Mouse (Mus musculus) CH12.LX (cell line): ENCODE measurements around the gene Ercc1. TPM values are rescaled to one million over a fixed set of nuclear protein-coding genes. Genes with fewer than 3 reads are reported as not detected.
A peak's percentile ranks its signal among the peaks of the same experiment; 100 is the strongest.

ENCODE experiments used
- DNase-seq: peaks from one replicate; pipeline ENCODE4 v3.0.0-alpha.2; 2013; ENCODE audit errors: extremely low read depth
- H3K27ac ChIP-seq: 2 replicates; pipeline ENCODE4 v1.5.1; 2012; ENCODE audit warnings: low read depth, mild to moderate bottlenecking, control low read depth, moderate library complexity; ENCODE audit not compliant: insufficient read depth
- H3K27me3 ChIP-seq: replicated peaks from 2 replicates; pipeline ENCODE3; 2012; ENCODE audit warnings: inconsistent platforms
- H3K36me3 ChIP-seq, 2 experiments: replicated peaks in 1 of 2; 2 replicates each; pipeline versions ENCODE3 to v1.6.1; 2012; ENCODE audit warnings: inconsistent platforms in 1 of 2, low read length in 1 of 2, mild to moderate bottlenecking in 1 of 2, mixed read lengths in 1 of 2, moderate library complexity in 1 of 2; ENCODE audit not compliant: control insufficient read depth in 1 of 2, insufficient read depth in 1 of 2
- H3K4me1 ChIP-seq, 2 experiments: 2 replicates each; pipeline ENCODE4 v1.6.1; 2012; ENCODE audit warnings: inconsistent platforms in 1 of 2, moderate library complexity in 1 of 2; ENCODE audit not compliant: insufficient read depth in 2 of 2, control insufficient read depth in 1 of 2
- H3K4me2 ChIP-seq: 2 replicates; pipeline ENCODE4 v1.6.1; 2012; ENCODE audit warnings: low read depth, mild to moderate bottlenecking, control low read depth; ENCODE audit not compliant: poor library complexity, insufficient read depth, severe bottlenecking
- H3K4me3 ChIP-seq, 3 experiments: fragments of 150-350 bp in 1 of 3; sonication (generic) in 1 of 3; replicated peaks in 1 of 3; 2 replicates each; pipeline versions ENCODE3 to v1.5.1; 2011 to 2012; ENCODE audit warnings: low read depth in 2 of 3, low read length in 2 of 3, mild to moderate bottlenecking in 2 of 3, moderate library complexity in 2 of 3, control low read depth in 1 of 3, improper control_type of control experiment in 1 of 3, inconsistent platforms in 1 of 3, mixed read lengths in 1 of 3; ENCODE audit not compliant: poor library complexity in 1 of 3
- H3K79me2 ChIP-seq: replicated peaks from 2 replicates; pipeline ENCODE4 v1.6.1; 2012; ENCODE audit warnings: mild to moderate bottlenecking, moderate library complexity; ENCODE audit not compliant: control insufficient read depth, poor library complexity, insufficient read depth, severe bottlenecking; ENCODE audit errors: extremely low read depth
- H3K9ac ChIP-seq: 2 replicates; pipeline ENCODE4 v1.6.1; 2012; ENCODE audit warnings: low read depth, mild to moderate bottlenecking, control low read depth, moderate library complexity; ENCODE audit not compliant: insufficient read depth
- H3K9me3 ChIP-seq: replicated peaks from 2 replicates; pipeline ENCODE3; 2012; ENCODE audit warnings: low read length, inconsistent platforms, mixed read lengths
- CHD1 ChIP-seq: IDR thresholded peaks from 2 replicates; pipeline ENCODE4 v1.6.1; 2012; ENCODE audit warnings: low read depth, low read length, improper control_type of control experiment, inconsistent platforms
- CTCF ChIP-seq, 2 experiments: IDR thresholded peaks in 1 of 2; conservative IDR thresholded peaks in 1 of 2; 2 replicates each; pipeline ENCODE4 v1.5.1; 2011 to 2012; ENCODE audit warnings: low read depth in 2 of 2, low read length in 2 of 2, improper control_type of control experiment in 1 of 2, inconsistent platforms in 1 of 2, mild to moderate bottlenecking in 1 of 2, moderate library complexity in 1 of 2
- ELF1 ChIP-seq: IDR thresholded peaks from 2 replicates; pipeline ENCODE4 v1.6.1; 2014; ENCODE audit warnings: low read depth, mild to moderate bottlenecking, inconsistent platforms, low read length, improper control_type of control experiment
- ETS1 ChIP-seq: conservative IDR thresholded peaks from 2 replicates; pipeline ENCODE4 v1.6.1; 2012; ENCODE audit warnings: low read depth, mild to moderate bottlenecking, inconsistent platforms, low read length, improper control_type of control experiment, moderate library complexity
- HCFC1 ChIP-seq: IDR thresholded peaks from 2 replicates; pipeline ENCODE4 v1.6.1; 2012; ENCODE audit warnings: low read depth, mild to moderate bottlenecking, inconsistent platforms, low read length, improper control_type of control experiment
- MAFK ChIP-seq: IDR thresholded peaks from 2 replicates; pipeline ENCODE4 v1.6.1; 2011; ENCODE audit warnings: low read length, improper control_type of control experiment; ENCODE audit not compliant: insufficient replicate concordance
- NELFE ChIP-seq: IDR thresholded peaks from 2 replicates; pipeline ENCODE4 v1.6.1; 2011; ENCODE audit warnings: low read depth, low read length, improper control_type of control experiment
- NRF1 ChIP-seq: IDR thresholded peaks from 2 replicates; pipeline ENCODE4 v1.6.1; 2014; ENCODE audit warnings: low read depth, mild to moderate bottlenecking, inconsistent platforms, low read length, improper control_type of control experiment, moderate library complexity
- POLR2A ChIP-seq: IDR thresholded peaks from 2 replicates; pipeline ENCODE4 v1.6.1; 2011; ENCODE audit warnings: low read depth, mild to moderate bottlenecking, improper control_type of control experiment, low read length
- POLR2AphosphoS2 ChIP-seq: IDR thresholded peaks from 2 replicates; pipeline ENCODE4 v1.6.1; 2011; ENCODE audit warnings: low read depth, low read length, improper control_type of control experiment
- SIN3A ChIP-seq: IDR thresholded peaks from 2 replicates; pipeline ENCODE4 v1.6.1; 2012; ENCODE audit warnings: low read length, improper control_type of control experiment, inconsistent platforms
- SMC3 ChIP-seq: IDR thresholded peaks from 2 replicates; pipeline ENCODE4 v1.6.1; 2011; ENCODE audit warnings: low read depth, low read length, improper control_type of control experiment
- TBP ChIP-seq: conservative IDR thresholded peaks from 2 replicates; pipeline ENCODE4 v1.6.1; 2011; ENCODE audit warnings: low read depth, low read length, improper control_type of control experiment
- UBTF ChIP-seq: IDR thresholded peaks from 2 replicates; pipeline ENCODE4 v1.6.1; 2012; ENCODE audit warnings: low read depth, mild to moderate bottlenecking, inconsistent platforms, low read length, improper control_type of control experiment, moderate library complexity
- USF1 ChIP-seq: IDR thresholded peaks from 2 replicates; pipeline ENCODE4 v1.6.1; 2014; ENCODE audit warnings: low read depth, mild to moderate bottlenecking, inconsistent platforms, low read length, improper control_type of control experiment
- dilution Hi-C: fragments of 300-500 bp; cut with MboI; formaldehyde crosslinking; loops from 2 replicates; pipeline ENCODE4 v1.14.3; 2020; ENCODE audit warnings: low sequenced_read_pairs; ENCODE audit not compliant: extremely low pct_unique_long_range_greater_than_20kb, extremely low pct_ligation_motif_present
- in situ Hi-C: fragments of 300-500 bp; cut with MboI; formaldehyde crosslinking; loops from 3 replicates; pipeline ENCODE4 v1.14.3; 2019; ENCODE audit warnings: low sequenced_read_pairs, low pct_ligation_motif_present, low pct_unique_long_range_greater_than_20kb, mixed read lengths
- polyA plus RNA-seq: library from polyadenylated mRNA; unstranded; fragments of >175 nt; gene quantifications from 2 replicates; pipeline ENCODE4 v1.2.1, GENCODE M21; 2012; ENCODE audit warnings: low read depth; ENCODE audit not compliant: insufficient read length
- total RNA-seq, 2 experiments: library from RNA; depleted of rRNA; stranded (reverse); fragments of 300-350 nt in 1 of 2; fragments of >200 nt in 1 of 2; gene quantifications; 2 replicates each; pipeline ENCODE4 v1.2.3; 2012 to 2014

The Ercc1 gene
- total and polyA plus RNA-seq, 3 experiments: 26.9 to 28.2 (median 27.7) TPM

DNA sequence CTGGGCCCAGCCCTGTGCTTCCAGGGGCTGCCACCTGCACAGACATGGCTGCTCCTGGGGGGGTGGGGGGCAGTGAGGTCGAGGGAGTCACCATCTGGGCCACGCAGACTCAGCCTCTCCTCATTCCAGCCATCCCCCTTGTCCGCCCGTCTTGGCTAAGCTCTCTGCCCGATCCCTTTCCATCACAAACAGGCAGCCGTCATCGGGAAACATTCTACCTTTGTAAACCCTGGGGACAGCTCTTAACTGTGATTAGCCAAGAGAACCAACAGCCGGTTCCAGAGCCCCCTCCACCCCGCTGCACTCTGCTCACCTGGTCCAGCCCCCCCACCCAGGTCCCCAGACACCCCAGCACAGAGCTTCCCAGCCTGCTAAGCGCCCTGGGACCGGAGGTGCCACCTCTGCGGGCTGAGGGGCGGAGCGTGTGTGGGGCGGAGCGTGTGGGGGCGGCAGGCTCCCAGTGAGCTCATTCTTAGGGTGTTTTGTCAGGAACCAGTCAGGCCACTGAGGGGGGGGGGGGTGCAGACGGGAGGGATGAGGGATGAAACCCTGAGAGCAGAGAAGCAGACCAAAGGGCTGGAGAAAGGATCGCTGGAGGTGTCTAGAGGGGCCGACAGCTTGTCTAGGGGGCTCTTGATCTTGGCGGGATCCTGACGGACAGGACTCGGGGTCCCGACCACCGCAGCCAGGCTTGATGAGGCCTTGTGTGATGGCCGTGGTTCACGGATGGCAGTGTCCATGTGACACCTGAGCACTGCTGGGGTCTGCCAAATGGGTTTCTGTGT lies 55.1 kb downstream of the Ercc1 start:
- no peaks in the 10 kb centered on the region for H3K79me2 ChIP-seq
- TF ChIP-seq NRF1 (no peak), HCFC1 (no peak), UBTF (no peak), SMC3 (no peak), CHD1 (no peak), TBP (no peak), ELF1 (no peak), SIN3A (no peak), NELFE (no peak), USF1 (no peak), POLR2AphosphoS2 (no peak), MAFK (no peak), POLR2A (no peak)
- TF ChIP-seq, all 38 proteins: peak for 0
- Histone ChIP-seq H3K27ac (no peak overlapping the region), H3K36me3 (peaks cover 13 to 21% of the 10 kb centered on the region in 2 experiments), H3K27me3 (peaks cover 49% of the 10 kb centered on the region), H3K4me1 (peaks cover 2 to 11% of the 10 kb centered on the region in 2 experiments; a peak in 3 of 4 replicates), H3K9me3 (peaks cover 16% of the 10 kb centered on the region), H3K4me2 (no peak overlapping the region), H3K9ac (no peak overlapping the region), H3K4me3 (no peak overlapping the region)
- dilution Hi-C loops: no loop called here
- no peak for DNase-seq
- in situ Hi-C loops: loop anchor here (25.0 kb wide), 2 partner anchors 163 to 463 kb away; partner anchors contain the start of genes Ceacam16, Gm19345 and Ppp1r37

- peaks cover 16% of the 10 kb centered on the region for H3K9me3 ChIP-seq
- no peak overlapping the region for H3K27ac ChIP-seq
- H3K36me3 ChIP-seq: peaks cover under 1 to 8% of the 10 kb centered on the region in 2 experiments
- H3K4me3 ChIP-seq: no peak overlapping the region
- in situ Hi-C loops (loop anchor here (25.0 kb wide), 2 partner anchors 161 to 461 kb away; partner anchors contain the start of genes Ceacam16, Gm19345 and Ppp1r37), dilution Hi-C loops (no loop called here)
- no peak overlapping the region for H3K4me2 ChIP-seq
- H3K4me1 ChIP-seq: peaks cover 2 to 18% of the 10 kb centered on the region in 2 experiments; a peak in 3 of 4 replicates
- H3K27me3 ChIP-seq: peaks cover 56% of the 10 kb centered on the region
- H3K9ac ChIP-seq: no peak overlapping the region
- DNase-seq: no peak
- no peaks in the 10 kb centered on the region for H3K79me2 ChIP-seq
- TF ChIP-seq ETS1: no peak
- TF ChIP-seq CTCF (conservative IDR thresholded peaks at IDR 0.05 in 1 of 2, IDR thresholded peaks at IDR 0.05 in 1 of 2; ENCODE audit: low read depth in 2 of 2, low read length in 2 of 2): 0 out of 4 replicates have a peak, but pooled peaks of 1 of the 2 experiments have one; percentile 10
Measured at GRCm38 (mm10) chr7:19400946-19401345, 56.4 kb downstream of the Ercc1 start.
